Mouse (Mus musculus) brain, embryonic 14.5 days (tissue): Measurements from ENCODE around the gene Reep1.

ENCODE experiments used
- CTCF ChIP-seq: fragments of 200-500 bp; IDR thresholded peaks from 2 replicates; pipeline ENCODE4 v1.5.1; 2012; ENCODE audit warnings: inconsistent platforms, mild to moderate bottlenecking, moderate library complexity, borderline replicate concordance; ENCODE audit not compliant: insufficient read depth, insufficient read length; ENCODE audit errors: extremely low read depth
- POLR2A ChIP-seq: fragments of 200-500 bp; IDR thresholded peaks from 2 replicates; pipeline ENCODE4 v1.6.1; 2012; ENCODE audit warnings: mild to moderate bottlenecking, inconsistent platforms, borderline replicate concordance; ENCODE audit not compliant: poor library complexity, insufficient read depth, insufficient read length, severe bottlenecking; ENCODE audit errors: extremely low read depth

GRCm38 (mm10) chr6:71744934-71745333, 37.6 kb downstream of the Reep1 start:
- TF ChIP-seq CTCF (no peak), POLR2A (no peak)
